Mouse (Mus musculus) ES-Bruce4 (cell line): ENCODE measurements around the gene Dok4. TPM values are rescaled to one million over a fixed set of nuclear protein-coding genes. Genes with fewer than 3 reads are reported as not detected.

Source experiments
- H3K27ac ChIP-seq: 2 replicates; pipeline ENCODE4 v1.5.1; 2012; ENCODE audit warnings: low read length, inconsistent platforms; ENCODE audit not compliant: insufficient read depth
- H3K27me3 ChIP-seq: 2 replicates; pipeline ENCODE4 v1.6.1; 2012; ENCODE audit warnings: mild to moderate bottlenecking, low read length, inconsistent platforms; ENCODE audit not compliant: control insufficient read depth, poor library complexity, insufficient read depth, severe bottlenecking
- H3K36me3 ChIP-seq: 2 replicates; pipeline ENCODE4 v1.6.1; 2012; ENCODE audit warnings: inconsistent platforms, mild to moderate bottlenecking, low read length, moderate library complexity; ENCODE audit not compliant: control insufficient read depth, poor library complexity, insufficient read depth, severe bottlenecking
- H3K4me1 ChIP-seq: one replicate; pipeline ENCODE4 v1.8.1; 2011; ENCODE audit warnings: low read length; ENCODE audit not compliant: control insufficient read depth, insufficient read depth
- H3K4me3 ChIP-seq: 2 replicates; pipeline ENCODE4 v1.5.1; 2011; ENCODE audit warnings: low read depth, mild to moderate bottlenecking, low read length
- H3K9ac ChIP-seq: 2 replicates; pipeline ENCODE4 v1.6.1; 2012; ENCODE audit warnings: low read depth, mild to moderate bottlenecking, inconsistent platforms; ENCODE audit not compliant: poor library complexity, severe bottlenecking
- H3K9me3 ChIP-seq: replicated peaks from 2 replicates; pipeline ENCODE4 v1.6.1; 2012; ENCODE audit warnings: mild to moderate bottlenecking, low read length, inconsistent platforms; ENCODE audit not compliant: control insufficient read depth, poor library complexity, insufficient read depth, severe bottlenecking
- CTCF ChIP-seq: IDR thresholded peaks from one replicate; pipeline ENCODE4 v1.8.1; 2011; ENCODE audit warnings: low read depth, low read length
- EP300 ChIP-seq: IDR thresholded peaks from 2 replicates; pipeline ENCODE4 v1.6.1; 2011; ENCODE audit warnings: low read depth, low read length; ENCODE audit not compliant: insufficient read depth
- POLR2A ChIP-seq: IDR thresholded peaks from one replicate; pipeline ENCODE4 v1.8.1; 2011; ENCODE audit warnings: low read length; ENCODE audit not compliant: insufficient read depth
- polyA plus RNA-seq: library from polyadenylated mRNA; stranded (reverse); fragments of >200 nt; gene quantifications from 2 replicates; pipeline ENCODE4 v1.2.4, GENCODE M21; 2011; ENCODE audit warnings: low read depth; ENCODE audit not compliant: missing spikeins, insufficient read depth, insufficient read length

Gene Dok4
- polyA plus RNA-seq, 1 experiment, result 3.9 TPM

- H3K27me3 ChIP-seq, result no peaks in the 10 kb centered on the region
- TF ChIP-seq EP300 (no peak), CTCF (peak; percentile 61)
- no peaks in the 10 kb centered on the region for H3K36me3 ChIP-seq
- peaks cover 2% of the 10 kb centered on the region for H3K4me1 ChIP-seq
- no peaks in the 10 kb centered on the region for H3K9me3 ChIP-seq
- H3K27ac ChIP-seq, result no peak overlapping the region
- H3K4me3 ChIP-seq, result peak overlapping the region; percentile 89
- H3K9ac ChIP-seq, result peak overlapping the region; percentile 94
These were observed 41.2 kb upstream of the Dok4 start for GRCm38 (mm10) chr8:94917352-94917751.

DNA sequence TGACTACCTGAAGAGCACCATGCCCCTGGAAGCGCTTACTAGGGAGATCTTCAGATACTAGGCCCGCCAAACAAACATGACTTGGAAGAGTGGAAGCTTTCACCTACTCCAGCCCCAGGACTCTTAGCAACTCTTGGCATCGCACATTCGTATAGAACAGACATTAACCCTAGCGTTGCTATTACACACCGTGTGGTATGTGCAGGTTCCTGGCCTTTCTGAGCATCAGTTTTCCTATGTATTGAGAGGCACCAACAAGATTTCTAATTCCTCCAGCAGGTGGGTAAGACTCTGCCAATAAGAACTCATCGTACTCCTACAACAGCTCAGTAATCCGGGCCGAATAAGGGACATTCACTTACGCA lies 40.8 kb upstream of the Dok4 start:
- Histone ChIP-seq H3K9ac (peak overlapping the region; percentile 94), H3K27me3 (no peaks in the 10 kb centered on the region), H3K4me3 (peak overlapping the region; percentile 89), H3K36me3 (no peaks in the 10 kb centered on the region), H3K9me3 (no peaks in the 10 kb centered on the region), H3K27ac (no peak overlapping the region), H3K4me1 (no peaks in the 10 kb centered on the region)
- no peak for TF ChIP-seq POLR2A
- no peak for TF ChIP-seq CTCF
- TF ChIP-seq EP300, result no peak

DNA sequence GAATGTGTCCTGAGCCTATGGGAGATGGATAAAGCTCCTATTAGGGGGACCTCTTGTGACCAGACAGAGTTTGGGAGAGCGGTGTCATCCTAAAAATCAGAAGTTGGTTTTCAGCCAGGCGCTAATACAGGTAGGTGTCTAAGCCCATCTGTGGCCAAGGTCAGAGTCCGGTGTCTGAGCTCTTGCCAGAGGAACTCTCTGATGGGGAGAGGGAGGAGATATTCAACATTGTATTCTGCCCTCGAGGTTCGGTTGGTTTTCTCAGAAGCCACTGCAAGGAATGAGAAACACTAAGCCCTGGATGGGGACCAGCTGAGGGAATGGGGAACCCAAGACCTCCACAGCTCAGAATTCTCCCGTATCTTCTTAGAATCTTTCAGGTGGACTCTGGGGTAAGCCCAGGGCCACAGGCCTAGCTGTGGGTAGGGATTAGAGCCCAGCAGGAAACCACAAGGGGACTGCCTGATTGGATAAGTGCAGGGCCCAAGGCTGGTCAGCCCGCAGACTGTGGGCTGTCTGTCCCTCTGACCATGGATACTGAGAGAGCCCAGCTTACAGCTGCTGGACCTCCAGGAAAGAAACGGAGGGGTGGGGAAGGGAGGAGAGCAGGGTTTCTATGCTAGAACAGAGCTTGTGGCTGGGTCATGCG lies 40.3 kb upstream of the Dok4 start:
- Histone ChIP-seq H3K27ac (no peak overlapping the region), H3K9me3 (no peaks in the 10 kb centered on the region), H3K4me3 (peak overlapping the region; percentile 89), H3K9ac (peak overlapping the region; percentile 94), H3K27me3 (no peaks in the 10 kb centered on the region), H3K36me3 (no peaks in the 10 kb centered on the region), H3K4me1 (no peaks in the 10 kb centered on the region)
- no peak for TF ChIP-seq EP300

DNA sequence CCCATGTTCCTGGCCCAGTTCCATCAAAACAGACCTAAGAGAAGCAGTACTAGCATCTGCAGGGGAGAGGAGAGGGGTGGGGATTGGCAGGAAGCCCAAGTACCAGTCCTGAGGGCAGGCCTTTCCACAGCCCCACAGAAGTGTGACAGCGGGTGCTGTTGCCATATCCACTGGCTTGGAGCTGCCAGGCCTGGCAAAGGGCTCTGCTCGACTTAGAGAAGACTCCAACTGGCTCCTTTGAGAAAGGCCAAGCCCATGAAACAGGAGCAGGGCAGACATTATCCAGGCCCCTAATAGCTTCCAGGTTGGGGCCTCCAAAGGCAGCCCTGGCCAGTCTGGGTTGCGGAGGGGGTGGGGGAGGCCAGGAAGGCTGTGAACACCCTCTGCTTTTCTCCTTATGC lies 38.6 kb upstream of the Dok4 start:
- Histone ChIP-seq H3K4me3 (no peak overlapping the region), H3K27me3 (no peaks in the 10 kb centered on the region), H3K4me1 (no peaks in the 10 kb centered on the region), H3K36me3 (no peaks in the 10 kb centered on the region), H3K9me3 (no peaks in the 10 kb centered on the region), H3K27ac (no peak overlapping the region), H3K9ac (no peak overlapping the region)
- no peak for TF ChIP-seq CTCF
- TF ChIP-seq EP300, result no peak
- TF ChIP-seq POLR2A, result no peak

GRCm38 (mm10) chr8:94914256-94914655 lies 38.1 kb upstream of the Dok4 start:
- TF ChIP-seq POLR2A (no peak), EP300 (no peak), CTCF (no peak)
- Histone ChIP-seq H3K4me3 (no peak overlapping the region), H3K36me3 (no peaks in the 10 kb centered on the region), H3K27ac (no peak overlapping the region), H3K27me3 (no peaks in the 10 kb centered on the region), H3K9me3 (no peaks in the 10 kb centered on the region), H3K4me1 (no peaks in the 10 kb centered on the region), H3K9ac (no peak overlapping the region)

DNA sequence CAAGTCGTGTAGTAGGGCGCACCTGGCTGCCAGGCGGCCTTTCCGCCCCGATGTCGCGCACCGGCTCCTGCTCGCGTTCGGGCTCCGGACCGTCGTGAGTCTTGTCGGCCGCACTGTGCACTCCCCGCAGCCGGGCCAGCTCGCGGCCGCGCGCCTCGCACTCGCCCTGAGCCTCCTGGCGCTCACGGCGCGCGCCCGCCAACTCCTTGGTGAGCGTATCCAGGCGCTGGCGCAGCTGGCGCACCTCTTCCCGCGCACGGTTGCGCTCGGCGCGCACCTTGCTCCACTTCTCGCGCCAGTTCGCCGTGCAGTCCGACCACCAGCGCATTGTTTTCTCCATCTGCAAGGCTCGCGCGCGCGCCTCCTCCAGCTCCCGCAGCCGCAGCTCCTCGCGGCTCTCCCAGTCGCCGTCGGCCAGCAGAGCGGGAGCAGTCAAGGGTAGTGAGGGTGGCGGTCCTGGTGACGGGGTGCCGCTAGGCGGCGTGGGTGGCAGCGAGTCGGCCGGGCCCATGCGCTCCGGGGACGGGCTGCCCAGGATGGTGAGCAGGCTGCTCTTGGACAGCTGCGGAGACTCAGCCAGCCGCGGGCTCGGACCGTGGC lies 37.0 kb upstream of the Dok4 start:
- TF ChIP-seq CTCF (peak; percentile 52), EP300 (no peak)
- no peaks in the 10 kb centered on the region for H3K27me3 ChIP-seq

More for the DNA sequence above, 37.0 kb upstream of the Dok4 start:
- Histone ChIP-seq H3K9ac (peak overlapping the region; percentile 59), H3K36me3 (no peaks in the 10 kb centered on the region), H3K27ac (no peak overlapping the region), H3K4me3 (peak overlapping the region; percentile 71), H3K9me3 (no peaks in the 10 kb centered on the region), H3K4me1 (no peaks in the 10 kb centered on the region)
